Mouse (Mus musculus) intestine, embryonic 16.5 days (tissue): ENCODE results near the gene Otud3. TPM values are rescaled to one million over a fixed set of nuclear protein-coding genes. Genes with fewer than 3 reads are reported as not detected.

ENCODE experiments used
- ATAC-seq: fragments of 200-750 bp; cut with Nextera tagmentation; 2 replicates; pipeline ENCODE4 v1.8.0; 2017; ENCODE audit warnings: moderate TSS enrichment, moderate library complexity
- H3K27ac ChIP-seq: fragments of 300-500 bp; sonication (generic); 2 replicates; pipeline ENCODE4 v1.5.1; 2014; ENCODE audit warnings: mild to moderate bottlenecking, low read length
- H3K27me3 ChIP-seq: fragments of 300-500 bp; sonication (generic); replicated peaks from 2 replicates; pipeline ENCODE4 v1.6.1; 2014; ENCODE audit warnings: low read length, control low read depth, mixed read lengths; ENCODE audit not compliant: control insufficient read depth, insufficient read depth
- H3K36me3 ChIP-seq: fragments of 300-500 bp; sonication (generic); 2 replicates; pipeline ENCODE4 v1.6.1; 2014; ENCODE audit warnings: low read length, control low read depth; ENCODE audit not compliant: control insufficient read depth, insufficient read depth
- H3K4me1 ChIP-seq: fragments of 300-500 bp; sonication (generic); 2 replicates; pipeline ENCODE4 v1.6.1; 2014; ENCODE audit warnings: low read length, control low read depth, mixed read lengths; ENCODE audit not compliant: control insufficient read depth, insufficient read depth
- H3K4me2 ChIP-seq: fragments of 300-500 bp; sonication (generic); 2 replicates; pipeline ENCODE4 v1.6.1; 2014; ENCODE audit warnings: low read depth, low read length, control low read depth
- H3K4me3 ChIP-seq: fragments of 300-500 bp; sonication (generic); 2 replicates; pipeline ENCODE4 v1.5.1; 2014; ENCODE audit warnings: mild to moderate bottlenecking, low read length
- H3K9ac ChIP-seq: fragments of 300-500 bp; sonication (generic); 2 replicates; pipeline ENCODE4 v1.6.1; 2014; ENCODE audit warnings: low read depth, low read length
- H3K9me3 ChIP-seq: fragments of 300-500 bp; sonication (generic); 2 replicates; pipeline ENCODE4 v1.6.1; 2016; ENCODE audit warnings: low read length, control low read depth; ENCODE audit not compliant: control insufficient read depth
- WGBS: fragments of 180-500 bp; shearing (Covaris S2); extraction: QIAGEN DNeasy Blood & Tissue Kit; methylation state at CpG from one replicate; pipeline ENCODE4 v1.1.7; 2014; 5-methylcytosine and 5-hydroxymethylcytosine counted together
- polyA plus RNA-seq: library from polyadenylated mRNA; unstranded; fragments of >200 nt; fragmentation: Nextera tagmentation; extraction: Ambion mirVana; gene quantifications from 2 replicates; pipeline ENCODE4 v1.2.1, GENCODE M21; 2015

Gene Otud3
- polyA plus RNA-seq, 1 experiment from 2014 or later, result 4.6 TPM

DNA sequence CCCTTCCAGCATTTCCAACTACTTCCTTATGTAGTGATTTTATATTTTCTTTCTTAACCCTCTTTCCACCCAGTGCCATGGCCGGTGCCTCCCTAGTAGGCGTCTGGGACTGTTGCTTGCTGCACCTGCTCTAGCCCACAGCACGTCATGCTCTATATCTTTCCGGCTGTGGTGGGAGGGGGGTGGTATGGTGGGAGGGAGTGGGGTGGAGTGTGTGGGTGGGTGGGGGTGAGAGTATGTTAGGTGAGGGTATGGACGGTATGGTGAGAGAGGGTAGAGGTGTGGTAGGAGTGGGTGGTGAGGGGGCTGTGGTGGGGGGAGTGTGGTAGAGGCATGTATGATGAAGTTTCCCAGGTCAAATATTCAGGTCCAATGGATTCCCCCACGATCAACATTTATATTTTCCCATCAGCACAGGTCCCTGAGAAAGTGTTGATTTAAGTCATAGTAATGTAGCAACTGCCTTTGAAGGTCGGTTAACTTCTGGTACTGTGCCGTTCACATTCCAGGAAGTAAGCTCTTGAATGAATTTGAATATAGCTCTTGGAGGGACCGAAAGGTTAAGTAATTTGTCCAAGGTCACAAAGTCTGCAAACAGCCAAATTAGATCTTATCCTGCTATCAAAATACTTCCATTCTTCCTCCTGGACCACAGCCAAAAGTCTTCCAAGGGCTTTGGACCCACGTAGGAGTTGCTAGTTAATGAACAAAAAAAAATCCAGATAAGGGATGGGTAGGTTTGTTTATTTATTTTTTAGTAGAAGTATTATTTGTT lies 24.9 kb upstream of the Otud3 start:
- Histone ChIP-seq H3K4me2 (peak overlapping the region; percentile 37), H3K9me3 (no peaks in the 10 kb centered on the region), H3K4me1 (peaks cover 20% of the 10 kb centered on the region), H3K9ac (peak overlapping the region; percentile 40; the same call in 1 of the 2 replicates), H3K36me3 (no peaks in the 10 kb centered on the region), H3K4me3 (no peak overlapping the region), H3K27ac (peak overlapping the region; percentile 80), H3K27me3 (no peaks in the 10 kb centered on the region)
- 36% methylated on average over 10 of the region's 10 CpGs for WGBS
- ATAC-seq, result peak; percentile 72

DNA sequence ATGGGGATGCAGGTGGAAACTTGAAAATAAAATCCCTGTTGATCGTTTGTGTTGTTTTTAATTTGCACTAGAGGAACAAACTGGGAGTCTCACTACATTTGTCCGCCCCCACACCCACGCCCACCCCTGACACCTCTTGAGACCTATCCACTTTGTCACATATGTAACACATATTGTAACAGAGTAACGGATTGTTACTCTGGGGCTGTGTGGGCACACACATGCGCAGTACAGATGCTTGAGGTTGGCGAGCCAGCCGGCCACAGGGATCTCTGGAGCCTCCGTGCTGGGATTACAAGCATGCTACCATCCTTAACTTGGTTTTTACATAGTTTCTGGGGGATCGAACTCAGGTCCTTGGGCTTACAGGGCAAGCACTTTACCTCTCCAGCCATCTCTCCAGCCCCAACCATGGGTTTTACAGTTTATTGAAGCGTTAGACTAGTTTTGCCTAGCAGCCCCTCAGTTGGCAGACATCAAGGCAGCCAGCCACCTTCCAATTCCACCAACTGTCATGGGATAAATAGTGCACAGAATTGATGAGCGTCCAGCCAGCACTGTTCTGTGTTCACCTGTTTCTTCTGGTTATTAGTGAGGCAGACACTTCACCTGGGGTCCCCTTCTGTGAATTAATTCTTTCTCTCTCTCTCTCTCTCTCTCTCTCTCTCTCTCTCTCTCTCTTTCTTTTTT lies 20.9 kb upstream of the Otud3 start:
- no peak overlapping the region for H3K27ac ChIP-seq
- ATAC-seq, result no peak
- H3K9ac ChIP-seq, result no peak overlapping the region
- 89% methylated on average over 11 of the region's 11 CpGs for WGBS
- H3K27me3 ChIP-seq, result no peaks in the 10 kb centered on the region
- H3K4me3 ChIP-seq, result no peak overlapping the region
- no peaks in the 10 kb centered on the region for H3K9me3 ChIP-seq
- H3K4me2 ChIP-seq, result no peak overlapping the region
- H3K4me1 ChIP-seq, result peaks cover 13% of the 10 kb centered on the region
- H3K36me3 ChIP-seq, result no peaks in the 10 kb centered on the region

DNA sequence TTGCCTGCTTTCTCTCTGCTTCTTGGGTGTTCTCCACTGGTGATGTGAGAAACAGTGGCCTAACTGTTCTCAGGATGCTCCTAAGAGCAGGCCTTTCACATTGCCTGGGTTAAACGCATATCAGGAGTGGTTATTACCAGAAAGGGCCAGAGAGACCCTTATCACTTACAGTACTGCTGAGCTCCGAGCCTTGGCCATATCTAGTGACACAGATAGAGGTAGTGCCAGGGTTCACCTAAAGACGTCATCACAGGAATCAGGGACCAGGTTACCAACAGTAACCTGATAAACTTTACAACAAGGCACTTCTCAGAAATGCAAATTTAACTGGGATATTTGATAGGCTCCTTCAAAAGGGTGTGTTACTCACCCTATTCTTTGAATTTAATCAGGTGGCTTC lies 20.1 kb upstream of the Otud3 start:
- Histone ChIP-seq H3K9me3 (no peaks in the 10 kb centered on the region), H3K4me2 (no peak overlapping the region), H3K36me3 (no peaks in the 10 kb centered on the region), H3K9ac (no peak overlapping the region), H3K4me3 (no peak overlapping the region), H3K27ac (no peak overlapping the region), H3K27me3 (no peaks in the 10 kb centered on the region), H3K4me1 (peaks cover 9% of the 10 kb centered on the region)
- peak; percentile 77 for ATAC-seq
- 54% methylated on average over 3 of the region's 3 CpGs for WGBS

DNA sequence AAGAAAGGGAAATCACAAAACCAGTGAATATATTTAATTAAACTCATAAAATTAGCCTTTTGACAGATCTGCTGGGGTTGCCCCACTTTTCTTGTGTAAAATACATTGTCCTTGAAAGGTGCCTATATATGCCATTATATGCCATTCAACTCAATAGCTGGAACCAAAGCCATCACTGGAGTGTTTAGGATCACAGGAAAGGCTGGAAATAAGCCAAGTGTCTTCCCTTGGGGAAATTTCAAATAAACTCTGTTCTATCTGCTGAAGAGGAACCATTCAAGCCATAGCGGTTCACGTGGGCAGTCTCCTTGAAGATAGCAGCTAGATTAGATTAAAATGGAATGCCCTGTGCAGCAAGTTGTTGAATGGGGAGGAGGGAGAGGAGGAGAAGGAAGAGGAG lies 11.8 kb upstream of the Otud3 start:
- ATAC-seq, result no peak
- no peak overlapping the region for H3K4me2 ChIP-seq
- 36% methylated on average over 2 of the region's 2 CpGs for WGBS

DNA sequence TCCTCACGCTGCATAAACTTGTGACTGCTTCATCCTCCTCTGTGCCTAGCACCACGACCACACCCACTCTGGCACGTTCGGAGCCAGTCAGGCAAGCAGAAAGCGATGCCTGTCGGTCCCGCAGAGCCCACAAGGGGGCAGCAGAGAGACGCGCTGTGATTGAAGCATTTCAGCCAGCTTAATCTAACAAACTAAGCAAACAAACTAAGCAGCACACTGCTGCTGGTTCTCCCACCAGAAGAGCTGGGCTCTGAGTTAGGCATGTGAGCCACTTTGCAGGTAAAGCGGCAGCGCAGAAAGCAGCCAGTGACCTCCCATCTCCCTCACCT lies 8.3 kb upstream of the Otud3 start:
- no peak overlapping the region; the same call in 1 of the 2 replicates for H3K4me3 ChIP-seq
- peak; percentile 90 for ATAC-seq
- H3K27me3 ChIP-seq, result peaks cover 3% of the 10 kb centered on the region; the same call in 1 of the 2 replicates
- H3K27ac ChIP-seq, result no peak overlapping the region
- H3K9ac ChIP-seq, result no peak overlapping the region
- H3K4me1 ChIP-seq, result peaks cover 8% of the 10 kb centered on the region
- WGBS, result under 1% methylated on average over 11 of the region's 11 CpGs
- H3K9me3 ChIP-seq, result no peaks in the 10 kb centered on the region
- peak overlapping the region; percentile 45 for H3K4me2 ChIP-seq
- H3K36me3 ChIP-seq, result no peaks in the 10 kb centered on the region

More for the DNA sequence above, 11.8 kb upstream of the Otud3 start:
- no peaks in the 10 kb centered on the region for H3K36me3 ChIP-seq
- peaks cover 3% of the 10 kb centered on the region; the same call in 1 of the 2 replicates for H3K27me3 ChIP-seq
- no peak overlapping the region for H3K9ac ChIP-seq
- peaks cover 8% of the 10 kb centered on the region for H3K4me1 ChIP-seq
- no peaks in the 10 kb centered on the region for H3K9me3 ChIP-seq
- H3K4me3 ChIP-seq, result no peak overlapping the region
- no peak overlapping the region for H3K27ac ChIP-seq

DNA sequence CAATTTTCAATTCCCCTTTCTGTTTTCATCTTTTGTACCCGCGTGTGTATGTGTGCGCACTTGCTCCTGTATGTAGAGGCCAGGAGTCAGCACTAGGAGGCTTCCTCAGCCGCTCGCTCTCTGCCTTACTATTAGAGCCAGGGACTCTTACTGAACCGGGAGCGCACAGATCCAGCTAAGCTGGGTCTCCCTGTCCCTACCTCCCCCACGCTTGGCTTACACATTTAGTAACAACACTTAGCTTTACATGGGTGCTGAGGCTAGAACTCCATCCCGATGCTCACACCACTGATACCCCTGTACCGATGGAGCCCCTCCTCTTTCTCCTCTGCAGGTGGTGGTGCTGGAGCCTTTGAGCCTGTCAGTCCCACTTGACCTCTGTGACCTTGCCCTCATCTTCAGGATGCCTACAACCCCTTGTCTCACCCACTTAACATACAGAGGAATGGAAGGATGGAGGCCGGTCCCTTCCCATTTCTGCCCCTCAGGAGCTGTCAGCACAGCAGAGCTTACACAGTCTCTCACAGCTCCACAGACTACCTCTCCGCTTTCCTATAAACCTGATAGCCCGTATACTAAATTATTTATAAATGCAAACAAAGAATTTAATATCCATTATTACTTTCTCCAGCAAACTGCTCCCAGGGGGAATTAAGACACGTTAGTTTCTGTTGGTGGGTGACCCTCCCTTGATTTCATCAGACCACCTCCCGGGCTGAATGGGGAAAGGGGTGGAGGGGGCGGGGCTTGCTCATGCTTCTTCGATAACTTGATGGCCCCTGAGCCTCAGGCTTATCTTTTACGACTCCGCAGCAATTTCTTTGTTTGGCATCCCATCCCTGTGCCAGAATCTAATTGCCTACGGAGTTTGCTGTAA lies 7.7 kb upstream of the Otud3 start:
- Histone ChIP-seq H3K36me3 (no peaks in the 10 kb centered on the region), H3K27me3 (peaks cover 3% of the 10 kb centered on the region; the same call in 1 of the 2 replicates), H3K27ac (no peak overlapping the region), H3K4me2 (peak overlapping the region; percentile 45), H3K9ac (no peak overlapping the region), H3K9me3 (no peaks in the 10 kb centered on the region), H3K4me1 (peaks cover 8% of the 10 kb centered on the region), H3K4me3 (no peak overlapping the region; the same call in 1 of the 2 replicates)
- ATAC-seq, result peak; percentile 17; the same call in 1 of the 2 replicates
- WGBS, result 38% methylated on average over 20 of the region's 20 CpGs

DNA sequence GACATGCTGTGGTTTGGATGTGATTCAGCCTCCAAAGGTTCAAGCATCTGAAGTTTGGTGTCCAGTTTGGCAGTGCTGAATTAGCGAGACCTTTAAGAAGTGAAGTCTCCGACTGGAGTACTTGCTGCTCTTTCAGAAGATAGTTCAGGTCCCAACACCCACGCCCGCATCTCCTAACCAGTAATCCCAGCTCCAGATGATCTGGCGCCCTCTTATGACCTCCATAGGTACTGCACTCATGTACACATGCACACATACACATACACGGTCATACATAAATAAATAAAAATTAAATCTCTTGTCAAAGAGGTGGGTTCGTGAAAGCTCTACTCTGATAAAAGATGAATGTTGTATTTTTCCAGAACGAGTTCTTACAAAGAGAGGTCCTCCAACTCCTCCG lies 3.5 kb upstream of the Otud3 start:
- no peak overlapping the region for H3K9ac ChIP-seq
- H3K4me1 ChIP-seq, result peaks cover 7% of the 10 kb centered on the region; the same call in 1 of the 2 replicates
- H3K4me2 ChIP-seq, result no peak overlapping the region
- WGBS, result 82% methylated on average over 9 of the region's 9 CpGs
- no peaks in the 10 kb centered on the region for H3K36me3 ChIP-seq
- no peaks in the 10 kb centered on the region for H3K9me3 ChIP-seq
- no peak overlapping the region for H3K27ac ChIP-seq
- H3K27me3 ChIP-seq, result peaks cover 3% of the 10 kb centered on the region; the same call in 1 of the 2 replicates
- ATAC-seq, result no peak
- no peak overlapping the region for H3K4me3 ChIP-seq

DNA sequence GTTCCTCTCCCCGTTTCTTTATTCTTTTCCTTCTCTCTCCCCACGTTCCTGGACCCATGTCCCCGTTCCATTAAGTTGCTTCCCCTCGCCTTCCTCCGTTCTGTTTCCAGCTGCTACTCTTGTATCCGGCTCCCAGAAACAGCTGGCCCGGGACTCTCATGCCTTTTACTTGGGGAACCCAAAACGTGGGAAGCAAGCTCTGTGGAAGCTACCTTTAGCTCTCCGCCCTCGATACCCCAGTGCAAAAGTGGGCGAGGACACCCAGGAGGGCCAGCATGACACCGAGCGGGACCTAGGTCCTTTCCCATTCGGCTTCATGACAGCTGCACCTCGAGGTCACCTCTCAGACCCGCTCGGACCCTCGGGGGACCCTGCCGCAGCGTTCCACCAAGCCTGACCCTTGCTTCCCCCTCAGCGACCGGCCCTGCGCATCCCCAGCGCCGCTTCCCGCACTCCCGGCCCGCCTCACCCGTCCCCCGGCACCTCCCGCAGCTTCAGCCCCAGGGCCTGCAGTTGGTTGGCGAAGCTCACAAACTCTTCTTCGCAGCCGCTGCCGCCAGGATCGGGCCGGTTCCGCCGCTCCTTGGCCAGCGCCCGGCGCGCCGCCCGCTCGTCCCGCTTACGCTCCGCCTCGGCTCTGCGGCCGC lies 481 bp downstream of the Otud3 start:
- Histone ChIP-seq H3K4me3 (peak overlapping the region; percentile 94), H3K27ac (peak overlapping the region; percentile 54; the same call in 1 of the 2 replicates), H3K27me3 (no peaks in the 10 kb centered on the region), H3K4me1 (0 out of 2 replicates have a peak, but pooled peaks cover 4% of the 10 kb centered on the region), H3K36me3 (0 out of 2 replicates have a peak, but pooled peaks cover 2% of the 10 kb centered on the region), H3K9ac (peak overlapping the region; percentile 94), H3K4me2 (peak overlapping the region; percentile 94), H3K9me3 (no peaks in the 10 kb centered on the region)
- WGBS, result under 1% methylated on average over 52 of the region's 52 CpGs
- peak; percentile 58 for ATAC-seq
